Mouse (Mus musculus) liver, adult 2 months (tissue): ENCODE results near the gene Vmp1.

ENCODE experiments used
- CTCF ChIP-seq: fragments of 200-500 bp; IDR thresholded peaks from 2 replicates; pipeline ENCODE4 v1.5.1; 2011; ENCODE audit warnings: low read depth, low read length, control low read depth
- POLR2A ChIP-seq: fragments of 200-500 bp; IDR thresholded peaks from 2 replicates; pipeline ENCODE4 v1.6.1; 2011; ENCODE audit warnings: low read length, control low read depth; ENCODE audit not compliant: insufficient read depth; ENCODE audit errors: extremely low read depth

- TF ChIP-seq POLR2A (no peak), CTCF (no peak)
Measured at GRCm38 (mm10) chr11:86572623-86573022, 111.0 kb downstream of the Vmp1 start.
